Mouse (Mus musculus) MEL (cell line): Measurements from ENCODE around the gene Cacng4. TPM values are rescaled to one million over a fixed set of nuclear protein-coding genes. Genes with fewer than 3 reads are reported as not detected.

Experiments used
- DNase-seq: peaks from one replicate; pipeline ENCODE4 v3.0.0; 2011; ENCODE audit warnings: low read depth, low spot score
- H3K27ac ChIP-seq: 2 replicates; pipeline ENCODE4 v1.5.1; 2012; ENCODE audit warnings: low read depth, mild to moderate bottlenecking, control low read depth, low read length, moderate library complexity; ENCODE audit not compliant: control insufficient read depth
- H3K27me3 ChIP-seq, 2 experiments: fragments of 150-350 bp in 1 of 2; sonication (generic) in 1 of 2; 2 replicates each; pipeline ENCODE4 v1.6.1; 2012; ENCODE audit warnings: low read length in 2 of 2, mild to moderate bottlenecking in 2 of 2, improper control_type of control experiment in 1 of 2, moderate library complexity in 1 of 2; ENCODE audit not compliant: insufficient read depth in 2 of 2, control insufficient read depth in 1 of 2
- H3K36me3 ChIP-seq, 2 experiments: 2 replicates each; pipeline ENCODE4 v1.6.1; 2012 to 2014; ENCODE audit warnings: low read length in 2 of 2, improper control_type of control experiment in 1 of 2, inconsistent platforms in 1 of 2, mild to moderate bottlenecking in 1 of 2; ENCODE audit not compliant: insufficient read depth in 2 of 2, control insufficient read depth in 1 of 2
- H3K4me1 ChIP-seq, 2 experiments: fragments of 150-350 bp in 1 of 2; sonication (generic) in 1 of 2; 2 replicates each; pipeline ENCODE4 v1.6.1; 2012; ENCODE audit warnings: low read length in 2 of 2, improper control_type of control experiment in 1 of 2, mild to moderate bottlenecking in 1 of 2; ENCODE audit not compliant: insufficient read depth in 2 of 2, control insufficient read depth in 1 of 2
- H3K4me3 ChIP-seq, 2 experiments: fragments of 150-350 bp in 1 of 2; sonication (generic) in 1 of 2; 2 replicates each; pipeline ENCODE4 v1.5.1; 2012; ENCODE audit warnings: low read depth in 2 of 2, low read length in 2 of 2, mild to moderate bottlenecking in 2 of 2, moderate library complexity in 2 of 2, control low read depth in 1 of 2, improper control_type of control experiment in 1 of 2; ENCODE audit not compliant: control insufficient read depth in 1 of 2, insufficient read depth in 1 of 2
- H3K79me2 ChIP-seq: 2 replicates; pipeline ENCODE4 v1.6.1; 2012; ENCODE audit warnings: mild to moderate bottlenecking, low read length, moderate library complexity; ENCODE audit not compliant: control insufficient read depth, poor library complexity, insufficient read depth
- H3K9ac ChIP-seq: 2 replicates; pipeline ENCODE4 v1.6.1; 2012; ENCODE audit warnings: low read depth, mild to moderate bottlenecking, control low read depth, low read length, moderate library complexity; ENCODE audit not compliant: control insufficient read depth, poor library complexity, severe bottlenecking
- H3K9me3 ChIP-seq: fragments of 150-350 bp; sonication (generic); replicated peaks from 2 replicates; pipeline ENCODE4 v1.6.1; 2012; ENCODE audit warnings: mild to moderate bottlenecking, low read length, improper control_type of control experiment, moderate library complexity; ENCODE audit not compliant: insufficient read depth
- CTCF ChIP-seq, 3 experiments: IDR thresholded peaks in 2 of 3; conservative IDR thresholded peaks in 1 of 3; 2 replicates each; pipeline ENCODE4 v1.5.1; 2011 to 2012; ENCODE audit warnings: low read length in 3 of 3, low read depth in 2 of 3, mild to moderate bottlenecking in 2 of 3, improper control_type of control experiment in 1 of 3, inconsistent platforms in 1 of 3, mixed read lengths in 1 of 3, moderate library complexity in 1 of 3; ENCODE audit not compliant: control insufficient read depth in 1 of 3, insufficient read depth in 1 of 3, poor library complexity in 1 of 3, severe bottlenecking in 1 of 3
- E2F4 ChIP-seq: IDR thresholded peaks from 2 replicates; pipeline ENCODE4 v1.6.1; 2011; ENCODE audit warnings: low read depth, low read length, improper control_type of control experiment, borderline replicate concordance
- ETS1 ChIP-seq: IDR thresholded peaks from 2 replicates; pipeline ENCODE4 v1.6.1; 2012; ENCODE audit warnings: low read depth, mild to moderate bottlenecking, inconsistent platforms, low read length, improper control_type of control experiment, moderate library complexity
- GABPA ChIP-seq: IDR thresholded peaks from 2 replicates; pipeline ENCODE4 v1.6.1; 2012; ENCODE audit warnings: low read depth, mild to moderate bottlenecking, inconsistent platforms, low read length, improper control_type of control experiment, moderate library complexity
- GATA1 ChIP-seq: IDR thresholded peaks from 2 replicates; pipeline ENCODE4 v1.6.1; 2011; ENCODE audit warnings: low read depth, low read length, improper control_type of control experiment
- HCFC1 ChIP-seq: IDR thresholded peaks from 2 replicates; pipeline ENCODE4 v1.6.1; 2012; ENCODE audit warnings: low read depth, mild to moderate bottlenecking, inconsistent platforms, low read length, improper control_type of control experiment, moderate library complexity
- JUND ChIP-seq: IDR thresholded peaks from 2 replicates; pipeline ENCODE4 v1.6.1; 2011; ENCODE audit warnings: low read depth, mild to moderate bottlenecking, improper control_type of control experiment, low read length
- MAZ ChIP-seq: IDR thresholded peaks from 2 replicates; pipeline ENCODE4 v1.6.1; 2012; ENCODE audit warnings: low read depth, mild to moderate bottlenecking, inconsistent platforms, low read length, improper control_type of control experiment
- MEF2A ChIP-seq: IDR thresholded peaks from 2 replicates; pipeline ENCODE4 v1.6.1; 2014; ENCODE audit warnings: low read depth, mild to moderate bottlenecking, inconsistent platforms, low read length, improper control_type of control experiment; ENCODE audit not compliant: poor library complexity, insufficient replicate concordance, severe bottlenecking; ENCODE audit errors: extremely low read depth
- MYB ChIP-seq: IDR thresholded peaks from 2 replicates; pipeline ENCODE4 v1.6.1; 2011; ENCODE audit warnings: mild to moderate bottlenecking, low read depth, low read length, improper control_type of control experiment
- MYC ChIP-seq: IDR thresholded peaks from 2 replicates; pipeline ENCODE4 v1.6.1; 2011; ENCODE audit warnings: low read depth, mild to moderate bottlenecking, low read length, improper control_type of control experiment, moderate library complexity
- POLR2AphosphoS2 ChIP-seq: IDR thresholded peaks from 2 replicates; pipeline ENCODE4 v1.6.1; 2011; ENCODE audit warnings: low read length, improper control_type of control experiment
- POLR2AphosphoS5 ChIP-seq: IDR thresholded peaks from 2 replicates; pipeline ENCODE4 v1.6.1; 2012; ENCODE audit warnings: low read depth, borderline replicate concordance, mild to moderate bottlenecking, inconsistent platforms, low read length, moderate library complexity, mixed read lengths
- TBP ChIP-seq: IDR thresholded peaks from 2 replicates; pipeline ENCODE4 v1.8.0; 2011; ENCODE audit warnings: low read depth, low read length, improper control_type of control experiment
- TCF12 ChIP-seq: IDR thresholded peaks from 2 replicates; pipeline ENCODE4 v1.6.1; 2014; ENCODE audit warnings: low read depth, mild to moderate bottlenecking, inconsistent platforms, low read length, improper control_type of control experiment, moderate library complexity
- USF1 ChIP-seq: IDR thresholded peaks from 2 replicates; pipeline ENCODE4 v1.6.1; 2014; ENCODE audit warnings: low read depth, mild to moderate bottlenecking, inconsistent platforms, low read length, improper control_type of control experiment, moderate library complexity
- USF2 ChIP-seq, 2 experiments: IDR thresholded peaks; 2 replicates each; pipeline ENCODE4 v1.6.1; 2011 to 2012; ENCODE audit warnings: improper control_type of control experiment in 2 of 2, low read length in 2 of 2, borderline replicate concordance in 1 of 2, inconsistent platforms in 1 of 2, low read depth in 1 of 2, mild to moderate bottlenecking in 1 of 2; ENCODE audit not compliant: insufficient read depth in 1 of 2
- ZC3H11A ChIP-seq: IDR thresholded peaks from 2 replicates; pipeline ENCODE4 v1.6.1; 2012; ENCODE audit warnings: low read depth, mild to moderate bottlenecking, inconsistent platforms, low read length, improper control_type of control experiment
- ZNF384 ChIP-seq: IDR thresholded peaks from 2 replicates; pipeline ENCODE4 v1.6.1; 2012; ENCODE audit warnings: low read depth, mild to moderate bottlenecking, inconsistent platforms, low read length, improper control_type of control experiment
- polyA plus RNA-seq, 2 experiments: library from polyadenylated mRNA; stranded (reverse) in 1 of 2; unstranded in 1 of 2; fragments of >175 nt in 1 of 2; fragments of >200 nt in 1 of 2; gene quantifications; 2 replicates each; pipeline versions ENCODE4 v1.2.1 to v1.2.4; 2012; ENCODE audit warnings: low replicate concordance in 2 of 2, low read depth in 1 of 2; ENCODE audit not compliant: insufficient read length in 2 of 2, insufficient read depth in 1 of 2, missing spikeins in 1 of 2
- total RNA-seq: library from RNA; depleted of rRNA; stranded (reverse); fragments of 300-350 nt; gene quantifications from 2 replicates; pipeline ENCODE4 v1.2.3, GENCODE M21; 2012

Gene Cacng4
- total and polyA plus RNA-seq, 3 experiments: not detected

DNA sequence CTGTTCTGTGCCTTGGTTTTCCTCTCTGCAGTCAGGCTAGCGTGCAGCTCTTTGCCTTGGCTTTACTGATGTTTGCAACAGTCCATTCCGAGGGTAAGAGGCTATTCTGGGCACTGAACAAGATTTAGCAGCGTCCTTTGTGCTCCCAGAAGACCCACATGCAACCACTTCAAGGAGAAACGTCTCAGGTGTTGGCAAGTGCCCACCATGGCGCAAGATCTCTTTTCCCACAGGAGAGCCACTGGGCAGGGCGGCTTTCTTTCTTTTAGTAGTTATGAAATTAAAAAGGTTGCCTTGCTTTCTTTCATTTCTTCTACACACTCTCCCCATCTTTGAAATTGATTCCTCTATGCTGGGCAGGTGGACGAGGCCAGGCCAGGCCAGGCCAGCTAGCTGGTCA is 65.2 kb downstream of the Cacng4 start:
- Histone ChIP-seq H3K9ac (no peak overlapping the region), H3K4me1 (peaks cover 2 to 8% of the 10 kb centered on the region in 2 experiments; a peak in 3 of 4 replicates), H3K4me3 (no peak overlapping the region), H3K27ac (no peak overlapping the region), H3K79me2 (no peaks in the 10 kb centered on the region), H3K9me3 (no peaks in the 10 kb centered on the region), H3K36me3 (no peaks in the 10 kb centered on the region), H3K27me3 (peaks cover 5 to 8% of the 10 kb centered on the region in 2 experiments)
- no peak for TF ChIP-seq MYC
- TF ChIP-seq USF2 (IDR thresholded peaks at IDR 0.05; ENCODE audit: borderline replicate concordance in 1 of 2, insufficient read depth in 1 of 2, low read depth in 1 of 2, low read length in 2 of 2): no peak
- TF ChIP-seq ZNF384: no peak
- no peak for TF ChIP-seq POLR2AphosphoS2
- no peak for TF ChIP-seq JUND
- TF ChIP-seq GATA1: no peak
- no peak for TF ChIP-seq MAZ
- no peak for TF ChIP-seq HCFC1
- TF ChIP-seq TCF12: no peak
- TF ChIP-seq USF1: no peak
- no peak for TF ChIP-seq POLR2AphosphoS5
- TF ChIP-seq TBP: no peak
- TF ChIP-seq MEF2A: no peak
- TF ChIP-seq ZC3H11A: no peak
- TF ChIP-seq GABPA: no peak
- no peak for TF ChIP-seq ETS1
- no peak for TF ChIP-seq CTCF (IDR thresholded peaks at IDR 0.05 in 2 of 3, conservative IDR thresholded peaks at IDR 0.05 in 1 of 3; ENCODE audit: control insufficient read depth in 1 of 3, insufficient read depth in 1 of 3, low read depth in 2 of 3, low read length in 3 of 3, poor library complexity in 1 of 3, severe bottlenecking in 1 of 3)
- TF ChIP-seq E2F4: no peak
- DNase-seq: no peak

DNA sequence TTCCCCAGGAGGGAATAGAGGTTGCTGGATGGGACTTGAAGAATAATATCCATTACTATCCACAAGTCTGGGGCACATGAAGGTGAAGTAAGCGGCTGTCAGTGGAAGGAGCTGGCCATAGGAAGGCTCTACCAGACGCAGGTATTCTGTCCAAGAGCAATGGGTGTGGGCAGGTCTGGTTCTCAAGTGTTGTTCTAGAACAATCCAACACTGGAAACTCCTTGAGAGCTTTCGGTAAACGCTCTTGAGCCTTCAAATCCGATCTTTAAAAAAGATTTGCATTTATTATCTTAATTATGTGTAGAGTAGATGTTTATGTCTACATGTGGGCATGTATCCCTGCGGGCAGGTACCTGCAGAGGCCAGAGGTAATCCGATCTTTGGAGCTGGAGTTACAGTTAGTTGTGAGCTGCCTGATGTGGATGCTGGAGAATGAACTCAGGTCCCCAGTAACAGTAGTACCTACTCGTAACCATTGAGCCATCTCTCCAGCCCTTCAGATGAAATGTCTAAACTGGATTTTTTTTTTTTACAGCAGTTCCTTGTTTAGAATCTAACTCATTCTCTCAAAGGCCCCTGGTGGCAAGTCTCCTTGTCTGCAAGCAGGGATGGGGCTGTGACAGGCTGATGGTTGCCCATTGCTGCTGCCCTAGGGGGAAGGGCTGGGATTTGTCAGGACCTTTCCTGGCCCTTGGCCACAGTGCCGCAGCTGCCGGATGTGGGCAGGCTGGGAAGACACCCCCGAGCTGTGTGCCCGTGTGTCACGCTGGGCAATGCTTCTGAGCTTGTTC is 66.1 kb downstream of the Cacng4 start:
- Histone ChIP-seq H3K79me2 (no peaks in the 10 kb centered on the region), H3K27ac (no peak overlapping the region)
- DNase-seq: no peak
- TF ChIP-seq MYB (no peak), MYC (no peak), USF1 (no peak)
- TF ChIP-seq, all 39 proteins: peak for 0
- Histone ChIP-seq H3K4me1 (peaks cover 2 to 8% of the 10 kb centered on the region in 2 experiments; a peak in 3 of 4 replicates), H3K36me3 (no peaks in the 10 kb centered on the region), H3K27me3 (peaks cover 5 to 8% of the 10 kb centered on the region in 2 experiments), H3K4me3 (no peak overlapping the region), H3K9ac (no peak overlapping the region), H3K9me3 (no peaks in the 10 kb centered on the region)
